Comparison of ENCODE assay signal across 8 mouse cellular contexts in genomic region chr2:30795889-30796275, GRCm38 (mm10). TPM values are rescaled to one million over a fixed set of nuclear protein-coding genes. Genes with fewer than 3 reads are reported as not detected.
DNase-seq lines count a peak whose midpoint lies in the region; ATAC-seq and TF ChIP-seq lines count a peak whose summit lies in the region.

No protein-coding gene starts in this region.

- 0 out of 2 replicates have a peak overlapping the region, but pooled peaks have one; percentile 6 for H3K9ac ChIP-seq in heart, embryonic 12.5 days
- H3K9ac ChIP-seq in forebrain, embryonic 16.5 days (replicated peaks; ENCODE audit: low read depth, low read length) = peak overlapping the region; percentile 38; the same call in 1 of the 2 replicates
- H3K9ac ChIP-seq in liver, postnatal 0 days (replicated peaks) = no peak overlapping the region

- H3K27ac ChIP-seq in heart, embryonic 12.5 days (ENCODE audit: poor library complexity, severe bottlenecking) = no peak overlapping the region
- peak overlapping the region; percentile 61 for H3K27ac ChIP-seq in forebrain, embryonic 16.5 days (ENCODE audit: low read length)
- H3K27ac ChIP-seq in liver, postnatal 0 days (ENCODE audit: low read depth) = no peak overlapping the region

- peaks cover 21% of the 10 kb centered on the region for H3K4me1 ChIP-seq in heart, embryonic 12.5 days (replicated peaks)
- H3K4me1 ChIP-seq in forebrain, embryonic 16.5 days (replicated peaks; ENCODE audit: control insufficient read depth, insufficient read depth, low read length) = peaks cover 29% of the 10 kb centered on the region
- peaks cover 7% of the 10 kb centered on the region for H3K4me1 ChIP-seq in liver, postnatal 0 days (ENCODE audit: insufficient read depth)

- H3K4me2 ChIP-seq in heart, embryonic 12.5 days = peak overlapping the region; percentile 52
- peak overlapping the region; percentile 50; the same call in 1 of the 2 replicates for H3K4me2 ChIP-seq in forebrain, embryonic 16.5 days (ENCODE audit: low read length)
- peak overlapping the region; percentile 59; the same call in 1 of the 2 replicates for H3K4me2 ChIP-seq in liver, postnatal 0 days (ENCODE audit: low read depth, low read length)

- H3K9me3 ChIP-seq in heart, embryonic 12.5 days (replicated peaks) = no peaks in the 10 kb centered on the region
- H3K9me3 ChIP-seq in forebrain, embryonic 16.5 days (ENCODE audit: control insufficient read depth, low read length) = no peaks in the 10 kb centered on the region
- H3K9me3 ChIP-seq in liver, postnatal 0 days (ENCODE audit: low read length) = no peaks in the 10 kb centered on the region

- no peaks in the 10 kb centered on the region for H3K36me3 ChIP-seq in heart, embryonic 12.5 days
- H3K36me3 ChIP-seq in forebrain, embryonic 16.5 days (ENCODE audit: control insufficient read depth, insufficient read depth) = no peaks in the 10 kb centered on the region
- no peaks in the 10 kb centered on the region for H3K36me3 ChIP-seq in liver, postnatal 0 days (replicated peaks; ENCODE audit: insufficient read depth, low read length)

- H3K4me3 ChIP-seq in heart, embryonic 12.5 days = no peak overlapping the region
- no peak overlapping the region for H3K4me3 ChIP-seq in forebrain, embryonic 16.5 days (replicated peaks; ENCODE audit: low read length)
- H3K4me3 ChIP-seq in liver, postnatal 0 days (ENCODE audit: low read depth, low read length) = no peak overlapping the region

- H3K27me3 ChIP-seq in heart, embryonic 12.5 days (replicated peaks) = peaks cover 34% of the 10 kb centered on the region
- no peaks in the 10 kb centered on the region for H3K27me3 ChIP-seq in forebrain, embryonic 16.5 days (replicated peaks; ENCODE audit: control insufficient read depth, insufficient read depth, low read length)
- H3K27me3 ChIP-seq in liver, postnatal 0 days (ENCODE audit: insufficient read depth, low read length) = peaks cover 27% of the 10 kb centered on the region

- no peak for TF ChIP-seq EP300 in liver, postnatal 0 days (IDR thresholded peaks at IDR 0.05; ENCODE audit: low read depth)

- no peak for TF ChIP-seq CTCF in liver, postnatal 0 days (IDR thresholded peaks at IDR 0.05; ENCODE audit: low read depth)

- DNase-seq in heart, postnatal 36 days = no peak
- DNase-seq in Muller cell, postnatal 12 days (ENCODE audit: inconsistent ontology term) = peak; percentile 77
- DNase-seq in liver, postnatal 0 days = no peak
- DNase-seq in frontal cortex, postnatal 25 days (ENCODE audit: low spot score in 2 of 2) = no peak
- DNase-seq in spleen, adult 12 weeks (ENCODE audit: low spot score) = no peak
- no peak for DNase-seq in left cerebral cortex, postnatal 14 days (ENCODE audit: low spot score in 2 of 2)

- 69% methylated on average over 4 of the region's 5 CpGs for WGBS in heart, embryonic 12.5 days
- 50% methylated on average over 5 of the region's 5 CpGs for WGBS in forebrain, embryonic 16.5 days
- 71% methylated on average over 5 of the region's 5 CpGs for WGBS in liver, postnatal 0 days (ENCODE audit: insufficient replicate concordance)

- intact Hi-C loops in heart, postnatal 36 days (cut with DNase I) = loop anchor here (2.0 kb wide), 4 partner anchors 83 to 359 kb away; no protein-coding TSS in a partner anchor
- intact Hi-C loops in left cerebral cortex, postnatal 14 days (cut with DNase I) = loop anchor here (1.0 to 2.0 kb wide), 3 partner anchors 325 to 360 kb away; no protein-coding TSS in a partner anchor

- no peak for ATAC-seq in heart, embryonic 12.5 days (ENCODE audit: insufficient number of reproducible peaks, low FRiP score)
- ATAC-seq in forebrain, embryonic 16.5 days = no peak
- no peak for ATAC-seq in liver, postnatal 0 days

RNA-seq across cellular contexts. Expression of gene 1700001O22Rik, which starts 7.6 kb away (rescaled TPM):
- 1.0 and 2.2 TPM in 2 replicates for polyA plus RNA-seq in heart, embryonic 12.5 days (2016; fragmentation: Nextera tagmentation; extraction: Ambion mirVana)
- under 1 TPM; 0.67 to 0.76 TPM for total RNA-seq in heart, postnatal 36 days (2021)
- 2.1 and 2.9 TPM in 2 replicates for polyA plus RNA-seq in forebrain, embryonic 16.5 days (2015; fragmentation: Nextera tagmentation; extraction: Ambion mirVana)
- not detected in 2 replicates for polyA plus RNA-seq in liver, postnatal 0 days (2015; fragmentation: Nextera tagmentation; extraction: Ambion mirVana)
- 1 to 10 TPM; 2.4 to 3.6 TPM for total RNA-seq in left cerebral cortex, postnatal 14 days (2021)

RNA-seq across cellular contexts. Expression of gene Ntmt1, which starts 11.7 kb away (rescaled TPM):
- 77.2 and 78.8 TPM in 2 replicates for polyA plus RNA-seq in heart, embryonic 12.5 days (2016; fragmentation: Nextera tagmentation; extraction: Ambion mirVana)
- 10 to 100 TPM; 23.4 to 27.8 TPM for total RNA-seq in heart, postnatal 36 days (2021)
- polyA plus RNA-seq in forebrain, embryonic 16.5 days (2015; fragmentation: Nextera tagmentation; extraction: Ambion mirVana) = 120 and 121 TPM in 2 replicates
- 27.8 and 30.2 TPM in 2 replicates for polyA plus RNA-seq in liver, postnatal 0 days (2015; fragmentation: Nextera tagmentation; extraction: Ambion mirVana)
- total RNA-seq in left cerebral cortex, postnatal 14 days (2021) = 10 to 100 TPM; 39.6 to 40.7 TPM

RNA-seq across cellular contexts. Expression of gene Asb6, which starts 34.3 kb away (rescaled TPM):
- 24.2 and 25.5 TPM in 2 replicates for polyA plus RNA-seq in heart, embryonic 12.5 days (2016; fragmentation: Nextera tagmentation; extraction: Ambion mirVana)
- 1 to 10 TPM; 7.3 to 8.1 TPM for total RNA-seq in heart, postnatal 36 days (2021)
- polyA plus RNA-seq in forebrain, embryonic 16.5 days (2015; fragmentation: Nextera tagmentation; extraction: Ambion mirVana) = 41.2 and 47.2 TPM in 2 replicates
- polyA plus RNA-seq in liver, postnatal 0 days (2015; fragmentation: Nextera tagmentation; extraction: Ambion mirVana) = 16.7 and 16.9 TPM in 2 replicates
- 10 to 100 TPM; 30.7 to 35.9 TPM for total RNA-seq in left cerebral cortex, postnatal 14 days (2021)

RNA-seq across cellular contexts. Expression of gene Prrx2, which starts 38.9 kb away (rescaled TPM):
- polyA plus RNA-seq in heart, embryonic 12.5 days (2016; fragmentation: Nextera tagmentation; extraction: Ambion mirVana) = 58.8 and 63.9 TPM in 2 replicates
- 1 to 10 TPM in 1 of 2 experiments, under 1 TPM in 1; 0.41 to 1.1 TPM for total RNA-seq in heart, postnatal 36 days (2021)
- 1.9 and 4.0 TPM in 2 replicates for polyA plus RNA-seq in forebrain, embryonic 16.5 days (2015; fragmentation: Nextera tagmentation; extraction: Ambion mirVana)
- 0.07 and 0.17 TPM in 2 replicates for polyA plus RNA-seq in liver, postnatal 0 days (2015; fragmentation: Nextera tagmentation; extraction: Ambion mirVana)
- total RNA-seq in left cerebral cortex, postnatal 14 days (2021) = 1 to 10 TPM; 2.3 to 3.3 TPM
